Mouse (Mus musculus) CH12.LX (cell line): ENCODE data around the gene Adsl.

ENCODE experiments used
- BHLHE40 ChIP-seq: IDR thresholded peaks from 2 replicates; pipeline ENCODE4 v1.6.1; 2011; ENCODE audit warnings: mild to moderate bottlenecking, low read depth, low read length, improper control_type of control experiment
- CHD1 ChIP-seq: IDR thresholded peaks from 2 replicates; pipeline ENCODE4 v1.6.1; 2012; ENCODE audit warnings: low read depth, low read length, improper control_type of control experiment, inconsistent platforms
- CTCF ChIP-seq, 2 experiments: IDR thresholded peaks in 1 of 2; conservative IDR thresholded peaks in 1 of 2; 2 replicates each; pipeline ENCODE4 v1.5.1; 2011 to 2012; ENCODE audit warnings: low read depth in 2 of 2, low read length in 2 of 2, improper control_type of control experiment in 1 of 2, inconsistent platforms in 1 of 2, mild to moderate bottlenecking in 1 of 2, moderate library complexity in 1 of 2
- EP300 ChIP-seq: IDR thresholded peaks from 2 replicates; pipeline ENCODE4 v1.6.1; 2011; ENCODE audit warnings: low read length, improper control_type of control experiment
- GABPA ChIP-seq: IDR thresholded peaks from 2 replicates; pipeline ENCODE4 v1.6.1; 2012; ENCODE audit warnings: low read depth, low read length, improper control_type of control experiment, inconsistent platforms; ENCODE audit not compliant: insufficient replicate concordance
- HCFC1 ChIP-seq: IDR thresholded peaks from 2 replicates; pipeline ENCODE4 v1.6.1; 2012; ENCODE audit warnings: low read depth, mild to moderate bottlenecking, inconsistent platforms, low read length, improper control_type of control experiment
- KAT2A ChIP-seq: IDR thresholded peaks from 2 replicates; pipeline ENCODE4 v1.6.1; 2012; ENCODE audit warnings: low read length, improper control_type of control experiment, inconsistent platforms; ENCODE audit not compliant: insufficient replicate concordance
- MAX ChIP-seq: IDR thresholded peaks from 2 replicates; pipeline ENCODE4 v1.6.1; 2011; ENCODE audit warnings: low read length, improper control_type of control experiment
- MYC ChIP-seq: IDR thresholded peaks from 2 replicates; pipeline ENCODE4 v1.6.1; 2011; ENCODE audit warnings: low read depth, mild to moderate bottlenecking, improper control_type of control experiment, low read length
- NRF1 ChIP-seq: IDR thresholded peaks from 2 replicates; pipeline ENCODE4 v1.6.1; 2014; ENCODE audit warnings: low read depth, mild to moderate bottlenecking, inconsistent platforms, low read length, improper control_type of control experiment, moderate library complexity
- POLR2A ChIP-seq: IDR thresholded peaks from 2 replicates; pipeline ENCODE4 v1.6.1; 2011; ENCODE audit warnings: low read depth, mild to moderate bottlenecking, improper control_type of control experiment, low read length
- RAD21 ChIP-seq: IDR thresholded peaks from 2 replicates; pipeline ENCODE4 v1.6.1; 2011; ENCODE audit warnings: low read depth, mild to moderate bottlenecking, low read length, improper control_type of control experiment, moderate library complexity
- ZC3H11A ChIP-seq: IDR thresholded peaks from 2 replicates; pipeline ENCODE4 v1.6.1; 2012; ENCODE audit warnings: low read depth, mild to moderate bottlenecking, inconsistent platforms, low read length, improper control_type of control experiment
- ZNF384 ChIP-seq: IDR thresholded peaks from 2 replicates; pipeline ENCODE4 v1.6.1; 2012; ENCODE audit warnings: low read depth, low read length, improper control_type of control experiment, inconsistent platforms

GRCm38 (mm10) chr15:81016488-81016887, 68.2 kb downstream of the Adsl start:
- TF ChIP-seq CTCF (conservative IDR thresholded peaks at IDR 0.05 in 1 of 2, IDR thresholded peaks at IDR 0.05 in 1 of 2; ENCODE audit: low read depth in 2 of 2, low read length in 2 of 2), result no peak
- no peak for TF ChIP-seq ZC3H11A
- TF ChIP-seq POLR2A, result no peak
- no peak for TF ChIP-seq HCFC1
- no peak for TF ChIP-seq GABPA
- no peak for TF ChIP-seq MAX
- no peak for TF ChIP-seq CHD1
- no peak for TF ChIP-seq NRF1
- no peak for TF ChIP-seq KAT2A
- TF ChIP-seq EP300, result no peak
- TF ChIP-seq MYC, result no peak
- no peak for TF ChIP-seq RAD21
- no peak for TF ChIP-seq BHLHE40
- no peak for TF ChIP-seq ZNF384
